Mouse (Mus musculus) naive thymus-derived CD4-positive, alpha-beta T cell, adult 5 months (primary cell): Measurements from ENCODE around the gene Grm3. TPM values are rescaled to one million over a fixed set of nuclear protein-coding genes. Genes with fewer than 3 reads are reported as not detected.

Experiments used
- polyA plus RNA-seq: library from polyadenylated mRNA; unstranded; fragments of 100-300 nt; shearing (Covaris generic); gene quantifications from one replicate; pipeline ENCODE4 v1.2.1, GENCODE M21; 2017

The Grm3 gene
- not detected for polyA plus RNA-seq

GRCm38 (mm10) chr5:9724956-9725600 lies at the start of gene Grm3:
Gene Grm3, minus strand, starts transcription at chr5:9725170.

